Mouse (Mus musculus) skeletal muscle tissue, adult 2 months (tissue): Measurements from ENCODE around the gene Pdss1.

Experiments used
- DNase-seq: peaks from one replicate; pipeline ENCODE4 v3.0.0-alpha.2; 2012; ENCODE audit warnings: low read depth, low spot score

Gene Pdss1

GRCm38 (mm10) chr2:22961681-22962080, 66.4 kb downstream of the Pdss1 start:
- no peak for DNase-seq

GRCm38 (mm10) chr2:22962242-22962641, 66.9 kb downstream of the Pdss1 start:
- DNase-seq = no peak

- DNase-seq = no peak
Observed at GRCm38 (mm10) chr2:22962970-22963369, 67.6 kb downstream of the Pdss1 start.

GRCm38 (mm10) chr2:22977387-22977973, 82.2 kb downstream of the Pdss1 start:
- no peak for DNase-seq

- no peak for DNase-seq
Observed at GRCm38 (mm10) chr2:22985973-22986657, 90.8 kb downstream of the Pdss1 start.
